Mouse (Mus musculus) kidney, postnatal 0 days (tissue): ENCODE measurements around the gene Gspt1. TPM values are rescaled to one million over a fixed set of nuclear protein-coding genes. Genes with fewer than 3 reads are reported as not detected.

Source experiments
- ATAC-seq: fragments of 200-750 bp; cut with Nextera tagmentation; replicated peaks from 2 replicates; pipeline ENCODE4 v1.8.0; 2017; ENCODE audit warnings: low read depth, moderate number of reproducible peaks, moderate TSS enrichment, moderate library complexity; ENCODE audit not compliant: low FRiP score
- DNase-seq: peaks from one replicate; pipeline ENCODE4 v3.0.0-alpha.2; 2016; ENCODE audit warnings: low spot score
- H3K27ac ChIP-seq: fragments of 300-500 bp; sonication (generic); 2 replicates; pipeline ENCODE4 v1.5.1; 2014; ENCODE audit warnings: mild to moderate bottlenecking
- H3K27me3 ChIP-seq: fragments of 300-500 bp; sonication (generic); 2 replicates; pipeline ENCODE4 v1.6.1; 2014; ENCODE audit warnings: low read length, mixed read lengths; ENCODE audit not compliant: insufficient read depth
- H3K36me3 ChIP-seq: fragments of 300-500 bp; sonication (generic); 2 replicates; pipeline ENCODE4 v1.6.1; 2014; ENCODE audit warnings: low read length, mixed read lengths; ENCODE audit not compliant: insufficient read depth
- H3K4me1 ChIP-seq: fragments of 300-500 bp; sonication (generic); replicated peaks from 2 replicates; pipeline ENCODE4 v1.6.1; 2014; ENCODE audit warnings: antibody characterized with exemption, low read length, mixed read lengths; ENCODE audit not compliant: insufficient read depth
- H3K4me2 ChIP-seq: fragments of 300-500 bp; sonication (generic); 2 replicates; pipeline ENCODE4 v1.6.1; 2014; ENCODE audit warnings: mild to moderate bottlenecking, low read length, moderate library complexity, mixed read lengths
- H3K4me3 ChIP-seq: fragments of 300-500 bp; sonication (generic); replicated peaks from 2 replicates; pipeline ENCODE4 v1.5.1; 2014; ENCODE audit warnings: low read depth, low read length
- H3K9ac ChIP-seq: fragments of 300-500 bp; sonication (generic); 2 replicates; pipeline ENCODE4 v1.6.1; 2014; ENCODE audit warnings: low read depth, low read length
- H3K9me3 ChIP-seq: fragments of 300-500 bp; sonication (generic); replicated peaks from 2 replicates; pipeline ENCODE4 v1.6.1; 2016; ENCODE audit warnings: low read length, inconsistent platforms, mixed read lengths
- CTCF ChIP-seq: IDR thresholded peaks from 2 replicates; pipeline ENCODE4 v1.5.1; 2016; ENCODE audit warnings: antibody characterized with exemption, low read depth, mild to moderate bottlenecking, moderate library complexity
- WGBS: fragments of 180-500 bp; shearing (Covaris S2); extraction: QIAGEN DNeasy Blood & Tissue Kit; methylation state at CpG from one replicate; pipeline ENCODE4 v1.1.7; 2014; 5-methylcytosine and 5-hydroxymethylcytosine counted together
- polyA plus RNA-seq: library from polyadenylated mRNA; unstranded; fragments of >200 nt; fragmentation: Nextera tagmentation; extraction: Ambion mirVana; gene quantifications from 2 replicates; pipeline ENCODE4 v1.2.1, GENCODE M21; 2015

Gspt1 gene
- polyA plus RNA-seq, 1 experiment from 2014 or later = 67.6 TPM

DNA sequence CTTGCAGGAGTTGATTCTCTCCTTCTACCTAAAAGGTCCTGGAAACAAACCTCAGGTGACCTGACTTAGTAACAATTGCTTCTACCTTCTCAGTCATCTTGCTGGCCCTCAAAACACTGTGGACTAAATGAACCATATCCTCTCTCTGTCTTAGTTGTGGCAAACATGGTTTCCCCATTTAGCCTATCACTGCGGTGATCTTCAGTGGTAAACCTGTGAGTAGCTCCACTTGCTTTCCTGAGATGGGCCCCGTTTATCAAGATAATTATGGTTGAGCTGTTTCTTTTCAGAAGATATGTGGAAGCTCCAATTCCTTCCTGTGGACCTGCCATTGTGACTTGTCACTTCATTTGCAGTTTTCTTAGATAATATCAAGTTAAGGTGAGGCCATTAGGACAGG is 30.8 kb upstream of the Gspt1 start:
- no peak for TF ChIP-seq CTCF
- Histone ChIP-seq H3K9ac (no peak overlapping the region), H3K4me2 (no peak overlapping the region), H3K4me3 (no peak overlapping the region), H3K36me3 (no peaks in the 10 kb centered on the region), H3K27ac (no peak overlapping the region), H3K4me1 (no peaks in the 10 kb centered on the region), H3K27me3 (no peaks in the 10 kb centered on the region), H3K9me3 (no peaks in the 10 kb centered on the region)
- ATAC-seq (no peak), DNase-seq (no peak)
- 86% methylated on average over 2 of the region's 2 CpGs for WGBS

DNA sequence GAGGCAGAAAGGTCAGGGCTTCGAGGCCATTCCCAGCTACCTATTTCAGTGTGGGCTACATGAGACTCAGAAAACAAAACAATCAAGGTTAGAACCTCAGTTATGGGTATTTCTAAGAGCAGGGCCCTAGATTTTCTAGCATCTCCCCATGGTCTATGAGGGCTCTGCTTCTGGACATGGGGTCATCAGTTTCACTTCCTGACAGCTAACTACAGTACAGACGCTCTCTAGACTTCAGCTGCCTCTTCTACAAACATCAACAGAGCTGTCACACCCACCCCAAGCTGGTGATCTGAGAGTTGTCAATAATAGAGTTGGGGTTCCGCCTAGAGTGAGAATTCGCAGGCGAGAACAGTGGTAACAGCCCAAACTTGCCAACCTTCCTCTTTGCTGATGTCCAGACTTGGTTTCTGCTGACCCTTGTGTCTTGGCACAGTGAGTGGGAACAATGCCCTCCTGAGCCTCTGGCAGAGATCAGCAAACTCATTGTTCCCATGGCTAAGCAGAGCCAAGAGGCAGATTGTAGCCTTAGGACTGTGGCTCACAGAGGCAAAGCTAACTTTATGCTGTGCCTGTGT is 28.6 kb upstream of the Gspt1 start:
- no peaks in the 10 kb centered on the region for H3K27me3 ChIP-seq

DNA sequence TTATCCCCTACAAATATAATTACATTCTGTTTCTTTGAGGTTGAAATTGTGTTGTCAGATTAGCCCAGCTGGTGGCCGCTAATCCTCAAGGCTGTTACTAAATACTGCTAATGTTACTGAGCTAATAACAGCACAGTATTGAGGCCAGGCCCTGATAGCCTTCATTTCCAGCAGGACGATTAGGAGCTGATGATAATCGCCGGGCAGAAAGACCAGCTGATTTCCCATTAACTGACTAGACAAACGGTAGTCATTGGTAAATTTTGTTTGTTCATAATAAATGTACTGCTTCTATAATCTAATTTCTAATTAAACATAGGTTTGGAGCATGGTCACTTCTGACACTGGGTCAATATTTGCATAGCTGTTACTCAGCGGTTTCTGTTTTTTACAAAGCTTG is 24.7 kb upstream of the Gspt1 start:
- Histone ChIP-seq H3K36me3 (no peaks in the 10 kb centered on the region), H3K4me1 (no peaks in the 10 kb centered on the region), H3K4me2 (no peak overlapping the region), H3K27ac (no peak overlapping the region), H3K4me3 (no peak overlapping the region), H3K9me3 (no peaks in the 10 kb centered on the region), H3K27me3 (no peaks in the 10 kb centered on the region), H3K9ac (no peak overlapping the region)
- ATAC-seq (no peak), DNase-seq (no peak)
- TF ChIP-seq CTCF = no peak
- 73% methylated on average over 6 of the region's 6 CpGs for WGBS

More for the DNA sequence above, 28.6 kb upstream of the Gspt1 start:
- Histone ChIP-seq H3K4me2 (no peak overlapping the region), H3K4me1 (no peaks in the 10 kb centered on the region), H3K4me3 (no peak overlapping the region), H3K36me3 (no peaks in the 10 kb centered on the region), H3K9ac (no peak overlapping the region), H3K27ac (no peak overlapping the region), H3K9me3 (no peaks in the 10 kb centered on the region)
- no peak for TF ChIP-seq CTCF
- DNase-seq (no peak), ATAC-seq (no peak)
- WGBS = 84% methylated on average over 5 of the region's 5 CpGs

DNA sequence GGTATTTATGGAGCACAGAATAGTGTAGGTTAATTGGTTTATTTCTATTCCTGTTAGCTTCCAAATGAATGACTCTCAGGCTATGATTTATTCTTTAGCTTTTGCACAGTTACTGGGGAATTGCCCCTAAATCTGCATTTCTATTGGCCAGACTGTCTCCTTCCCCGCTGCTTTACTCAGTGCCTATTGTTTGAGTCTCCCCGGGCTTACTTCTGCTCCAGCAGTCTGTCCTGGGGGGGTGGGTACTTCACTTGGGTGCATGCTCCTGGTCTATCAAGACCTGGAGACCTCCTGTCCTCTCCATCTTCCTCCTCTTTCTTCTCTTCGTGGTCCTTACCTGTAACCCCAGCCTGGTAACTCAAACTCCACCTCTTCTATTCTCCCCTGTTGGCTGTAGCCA is 22.8 kb upstream of the Gspt1 start:
- WGBS = 40% methylated on average over 3 of the region's 3 CpGs
- H3K27me3 ChIP-seq = no peaks in the 10 kb centered on the region
- no peaks in the 10 kb centered on the region for H3K4me1 ChIP-seq
- H3K9ac ChIP-seq = no peak overlapping the region
- ATAC-seq = no peak
- no peak overlapping the region for H3K4me2 ChIP-seq
- TF ChIP-seq CTCF = no peak
- no peaks in the 10 kb centered on the region for H3K36me3 ChIP-seq
- H3K4me3 ChIP-seq = no peak overlapping the region
- no peak overlapping the region for H3K27ac ChIP-seq
- DNase-seq = no peak
- H3K9me3 ChIP-seq = no peaks in the 10 kb centered on the region

DNA sequence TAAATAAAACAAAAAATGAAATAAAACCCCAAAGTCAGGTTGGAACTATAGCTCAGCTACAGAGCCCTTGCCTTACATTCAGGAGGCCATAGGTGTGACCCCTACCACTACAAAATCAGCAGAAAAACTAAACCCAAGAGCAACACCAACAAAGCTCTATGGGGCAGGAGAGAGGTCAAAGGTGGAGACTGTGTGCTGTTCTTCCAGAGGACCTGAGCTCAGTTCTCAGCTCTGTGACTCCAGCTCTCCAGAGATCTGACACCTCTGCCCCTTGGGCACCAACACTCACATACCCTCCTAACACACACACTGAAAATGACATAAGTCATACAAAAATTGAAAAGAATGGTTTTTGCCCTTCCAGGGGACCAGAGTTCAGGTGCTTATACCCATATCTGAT is 16.9 kb upstream of the Gspt1 start:
- H3K27me3 ChIP-seq = no peaks in the 10 kb centered on the region
- no peaks in the 10 kb centered on the region for H3K9me3 ChIP-seq
- no peak overlapping the region for H3K4me2 ChIP-seq
- no peak overlapping the region for H3K27ac ChIP-seq
- no peak overlapping the region for H3K4me3 ChIP-seq
- no peak overlapping the region for H3K9ac ChIP-seq
- no peaks in the 10 kb centered on the region for H3K4me1 ChIP-seq
- no peak for ATAC-seq
- H3K36me3 ChIP-seq = no peaks in the 10 kb centered on the region
- no peak for DNase-seq
- no peak for TF ChIP-seq CTCF

DNA sequence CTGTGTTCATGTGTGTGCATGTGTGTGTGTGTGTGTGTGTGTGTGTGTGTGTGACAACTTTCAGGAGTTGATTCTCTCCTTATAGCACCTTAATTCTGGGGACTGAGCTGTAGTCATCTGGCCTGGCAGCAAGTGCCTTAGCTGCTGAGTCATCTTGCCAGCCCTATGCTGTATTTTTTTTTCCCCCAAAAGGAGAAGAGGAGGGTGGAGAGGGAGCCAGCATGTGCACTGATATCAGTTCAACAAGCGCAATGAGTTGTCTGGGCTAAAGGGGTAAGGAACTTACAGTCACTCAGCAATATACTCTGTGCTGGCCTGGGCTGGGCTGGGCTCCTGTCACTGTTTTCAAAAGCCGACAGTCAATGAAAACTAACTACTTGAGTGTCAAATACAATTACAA is 16.5 kb upstream of the Gspt1 start:
- WGBS = 89% methylated on average over 2 of the region's 2 CpGs
- ATAC-seq = no peak
- H3K27ac ChIP-seq = no peak overlapping the region
- TF ChIP-seq CTCF = no peak
- no peaks in the 10 kb centered on the region for H3K36me3 ChIP-seq
- no peaks in the 10 kb centered on the region for H3K4me1 ChIP-seq
- no peak overlapping the region for H3K4me2 ChIP-seq
- DNase-seq = no peak
- H3K27me3 ChIP-seq = no peaks in the 10 kb centered on the region
- no peaks in the 10 kb centered on the region for H3K9me3 ChIP-seq
- no peak overlapping the region for H3K4me3 ChIP-seq
- H3K9ac ChIP-seq = no peak overlapping the region

DNA sequence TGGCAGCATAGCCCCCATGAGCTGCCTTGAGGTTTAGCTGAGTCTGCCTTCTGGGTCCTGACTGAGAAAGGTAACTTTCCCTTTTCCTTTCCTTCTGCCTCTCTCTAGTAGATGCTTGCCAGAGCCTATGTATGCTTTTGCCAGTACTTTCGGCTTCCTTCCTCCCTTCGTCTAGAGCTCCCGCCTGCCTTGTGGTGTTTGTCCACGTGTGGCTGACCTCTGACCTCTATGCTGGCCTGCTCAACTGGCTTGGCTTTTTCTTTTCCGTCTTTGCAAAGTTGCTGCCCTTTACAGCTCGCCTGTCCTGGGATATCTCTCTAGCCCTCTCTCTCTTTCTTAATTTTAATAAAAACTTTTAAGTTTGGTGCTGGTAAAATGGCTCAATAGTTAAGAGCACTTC is 15.7 kb upstream of the Gspt1 start:
- no peak overlapping the region for H3K4me3 ChIP-seq
- H3K27ac ChIP-seq = no peak overlapping the region
- H3K4me2 ChIP-seq = no peak overlapping the region
- DNase-seq = no peak
- H3K4me1 ChIP-seq = no peaks in the 10 kb centered on the region
- 35% methylated on average over 6 of the region's 6 CpGs for WGBS
- TF ChIP-seq CTCF = no peak
- ATAC-seq = no peak
- H3K9me3 ChIP-seq = no peaks in the 10 kb centered on the region
- no peak overlapping the region for H3K9ac ChIP-seq
- H3K27me3 ChIP-seq = no peaks in the 10 kb centered on the region
- H3K36me3 ChIP-seq = no peaks in the 10 kb centered on the region
